23 mouse cellular contexts compared by ENCODE assay signal in genomic region chr3:52879700-52880099, GRCm38 (mm10).
DNase-seq lines count a peak whose midpoint lies in the region; ATAC-seq lines count a peak whose summit lies in the region.
"Had no signal": no experiment of that assay in that cellular context is flagged by ENCODE, and none has a peak within 500 bp of the region (broad histone marks: within the 10 kb centered on the region; RNA-seq: fewer than 3 reads in every experiment).

No protein-coding gene starts in this region.

- no peaks in the 10 kb centered on the region for H3K9me3 ChIP-seq in hindbrain, embryonic 14.5 days (ENCODE audit: control insufficient read depth, low read length)
- no peaks in the 10 kb centered on the region for H3K9me3 ChIP-seq in hindbrain, embryonic 13.5 days
- H3K9me3 ChIP-seq in limb, embryonic 13.5 days: no peaks in the 10 kb centered on the region
- no peaks in the 10 kb centered on the region for H3K9me3 ChIP-seq in limb, embryonic 10.5 days (replicated peaks)
- H3K9me3 ChIP-seq: embryonic facial prominence, embryonic 13.5 days; forebrain, embryonic 12.5 days; heart, embryonic 10.5 days; midbrain, embryonic 10.5 days had no signal

- DNase-seq in cerebellum, postnatal 14 days: peak; percentile 34 to 43
- no peak for DNase-seq in cerebellum, adult 11-12 months
- peak; percentile 42 for DNase-seq in hindbrain, embryonic 14.5 days (ENCODE audit: low spot score)
- DNase-seq in limb, embryonic 10.5 days (ENCODE audit: low spot score): no peak
- DNase-seq in ovary, postnatal 10 days (ENCODE audit: low spot score): no peak
- DNase-seq in testis, postnatal 10 days (ENCODE audit: low spot score): no peak
- DNase-seq: B cell, adult 2 months; cerebellum, adult 9-11 months; gastrocnemius, postnatal 25 days; heart, postnatal 14 days; liver; lung, adult 18-20 months; lung, postnatal 36 days had no signal

- no peak overlapping the region for H3K4me2 ChIP-seq in hindbrain, embryonic 14.5 days (replicated peaks)
- H3K4me2 ChIP-seq in hindbrain, embryonic 13.5 days: no peak overlapping the region
- H3K4me2 ChIP-seq in limb, embryonic 13.5 days (replicated peaks): no peak overlapping the region
- H3K4me2 ChIP-seq: embryonic facial prominence, embryonic 13.5 days; forebrain, embryonic 12.5 days had no signal

- H3K36me3 ChIP-seq in hindbrain, embryonic 14.5 days (replicated peaks; ENCODE audit: control insufficient read depth, insufficient read depth): no peaks in the 10 kb centered on the region
- no peaks in the 10 kb centered on the region for H3K36me3 ChIP-seq in hindbrain, embryonic 13.5 days
- H3K36me3 ChIP-seq in limb, embryonic 13.5 days: no peaks in the 10 kb centered on the region
- no peaks in the 10 kb centered on the region for H3K36me3 ChIP-seq in limb, embryonic 10.5 days
- H3K36me3 ChIP-seq: embryonic facial prominence, embryonic 13.5 days; forebrain, embryonic 12.5 days; heart, embryonic 10.5 days; midbrain, embryonic 10.5 days had no signal

- 75% methylated on average over 10 of the region's 10 CpGs for WGBS in hindbrain, embryonic 14.5 days
- 76% methylated on average over 10 of the region's 10 CpGs for WGBS in hindbrain, embryonic 13.5 days
- 72% methylated on average over 10 of the region's 10 CpGs for WGBS in limb, embryonic 13.5 days
- WGBS in limb, embryonic 10.5 days: 86% methylated on average over 10 of the region's 10 CpGs

- no peak overlapping the region for H3K4me3 ChIP-seq in hindbrain, embryonic 14.5 days (replicated peaks; ENCODE audit: low read length)
- H3K4me3 ChIP-seq in hindbrain, embryonic 13.5 days: no peak overlapping the region
- no peak overlapping the region for H3K4me3 ChIP-seq in limb, embryonic 13.5 days
- H3K4me3 ChIP-seq in limb, embryonic 10.5 days: no peak overlapping the region
- H3K4me3 ChIP-seq: embryonic facial prominence, embryonic 13.5 days; forebrain, embryonic 12.5 days; heart, embryonic 10.5 days; left cerebral cortex, adult 2 months; midbrain, embryonic 10.5 days had no signal

- no peaks in the 10 kb centered on the region for H3K27me3 ChIP-seq in hindbrain, embryonic 14.5 days (ENCODE audit: control insufficient read depth, insufficient read depth, low read length)
- no peaks in the 10 kb centered on the region for H3K27me3 ChIP-seq in hindbrain, embryonic 13.5 days
- no peaks in the 10 kb centered on the region for H3K27me3 ChIP-seq in limb, embryonic 13.5 days
- H3K27me3 ChIP-seq in limb, embryonic 10.5 days (ENCODE audit: low read depth, poor library complexity, severe bottlenecking): no peaks in the 10 kb centered on the region
- H3K27me3 ChIP-seq: embryonic facial prominence, embryonic 13.5 days; forebrain, embryonic 12.5 days had no signal

- H3K27ac ChIP-seq in hindbrain, embryonic 14.5 days: no peak overlapping the region
- no peak overlapping the region for H3K27ac ChIP-seq in hindbrain, embryonic 13.5 days
- no peak overlapping the region for H3K27ac ChIP-seq in limb, embryonic 13.5 days
- H3K27ac ChIP-seq in limb, embryonic 10.5 days: no peak overlapping the region
- H3K27ac ChIP-seq: embryonic facial prominence, embryonic 13.5 days; forebrain, embryonic 12.5 days; kidney, postnatal 0 days; left cerebral cortex, adult 2 months; midbrain, embryonic 10.5 days; stomach, postnatal 0 days had no signal

- no peak overlapping the region for H3K9ac ChIP-seq in hindbrain, embryonic 14.5 days
- no peak overlapping the region for H3K9ac ChIP-seq in hindbrain, embryonic 13.5 days
- H3K9ac ChIP-seq in limb, embryonic 13.5 days: no peak overlapping the region
- H3K9ac ChIP-seq: embryonic facial prominence, embryonic 13.5 days; forebrain, embryonic 12.5 days had no signal

- H3K4me1 ChIP-seq in hindbrain, embryonic 14.5 days (replicated peaks; ENCODE audit: control insufficient read depth, insufficient read depth, low read length): no peaks in the 10 kb centered on the region
- H3K4me1 ChIP-seq in hindbrain, embryonic 13.5 days (replicated peaks): no peaks in the 10 kb centered on the region
- H3K4me1 ChIP-seq in limb, embryonic 13.5 days: peaks cover 6% of the 10 kb centered on the region; the same call in 1 of the 2 replicates
- no peaks in the 10 kb centered on the region for H3K4me1 ChIP-seq in limb, embryonic 10.5 days
- H3K4me1 ChIP-seq: forebrain, embryonic 12.5 days; midbrain, embryonic 10.5 days had no signal

- ATAC-seq in hindbrain, embryonic 14.5 days (ENCODE audit: low FRiP score): no peak
- ATAC-seq in hindbrain, embryonic 13.5 days (ENCODE audit: low FRiP score): no peak
- peak; percentile 32; the same call in 1 of the 2 replicates for ATAC-seq in limb, embryonic 13.5 days (ENCODE audit: low FRiP score, low read depth)
- ATAC-seq: intestine, postnatal 0 days had no signal

Comparison
In these comparisons a context has a peak if more than half of its experiments do, and no peak if none do; other contexts are left out.
1. DNase-seq: peak in cerebellum, postnatal 14 days (2 of 2) and hindbrain, embryonic 14.5 days (single experiment); none in cerebellum, adult 11-12 months (single experiment), limb, embryonic 10.5 days (single experiment), ovary, postnatal 10 days (single experiment) and testis, postnatal 10 days (single experiment).